Mouse (Mus musculus) gastrocnemius, postnatal 10 days (tissue): ENCODE measurements around the gene Olfr1145. TPM values are rescaled to one million over a fixed set of nuclear protein-coding genes. Genes with fewer than 3 reads are reported as not detected.

Experiments
- DNase-seq: peaks from one replicate; pipeline ENCODE4 v3.0.0; 2021; ENCODE audit warnings: mixed read lengths
- long read RNA-seq, 2 experiments: library from polyadenylated mRNA; stranded (forward); transcript quantifications; one replicate each; pipeline ENCODE4 v2.0.0; 2021
- total RNA-seq, 2 experiments: library from RNA; stranded (reverse); gene quantifications; 2 replicates each; pipeline ENCODE4 v1.2.3; 2021

Olfr1145 gene
- total RNA-seq, result not detected
- long read RNA-seq, experiment 1, result 0 reads
- long read RNA-seq, experiment 2, result 0 reads

DNA sequence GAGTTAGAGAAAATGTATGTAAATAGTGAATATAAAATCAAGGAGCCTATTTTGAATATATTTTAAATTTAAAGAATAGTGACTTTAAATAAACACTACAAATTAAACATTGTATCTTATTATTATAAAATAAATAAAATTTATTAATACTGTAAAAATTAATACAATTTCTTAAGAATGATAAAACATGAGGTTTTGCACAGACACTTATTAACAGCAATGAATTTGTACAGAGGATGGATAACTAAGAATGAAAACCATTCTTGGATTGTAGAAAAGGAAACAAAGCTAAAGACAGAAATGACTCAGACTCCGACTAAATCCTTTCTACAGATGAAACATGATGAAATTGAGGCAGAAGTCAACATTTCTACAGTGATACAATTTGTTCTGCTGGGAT lies at the start of gene Olfr1145:
TSS of gene Olfr1145 (plus strand) at position 301 of the 400 bp plus-strand sequence.
- DNase-seq, result no peak

DNA sequence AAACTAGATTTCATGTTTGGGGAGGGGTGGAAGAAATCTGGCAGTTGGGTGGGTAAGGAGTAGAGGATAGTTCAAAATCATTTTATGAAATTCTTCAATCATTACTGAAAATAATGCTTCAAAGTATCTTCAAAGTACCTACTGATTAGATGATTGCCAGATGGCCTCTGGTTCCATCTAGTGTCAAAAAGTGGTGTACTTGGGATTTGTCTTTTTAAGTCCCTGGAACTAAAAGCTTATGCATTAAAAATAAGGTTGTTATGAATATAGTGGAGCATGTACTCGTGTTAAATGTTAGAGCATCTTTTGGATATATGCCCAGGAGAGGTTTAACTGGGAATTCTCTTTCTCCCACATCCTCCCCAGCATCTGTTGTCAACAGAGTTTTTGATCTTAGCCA lies 33.5 kb upstream of the Olfr1145 start:
- no peak for DNase-seq

DNA sequence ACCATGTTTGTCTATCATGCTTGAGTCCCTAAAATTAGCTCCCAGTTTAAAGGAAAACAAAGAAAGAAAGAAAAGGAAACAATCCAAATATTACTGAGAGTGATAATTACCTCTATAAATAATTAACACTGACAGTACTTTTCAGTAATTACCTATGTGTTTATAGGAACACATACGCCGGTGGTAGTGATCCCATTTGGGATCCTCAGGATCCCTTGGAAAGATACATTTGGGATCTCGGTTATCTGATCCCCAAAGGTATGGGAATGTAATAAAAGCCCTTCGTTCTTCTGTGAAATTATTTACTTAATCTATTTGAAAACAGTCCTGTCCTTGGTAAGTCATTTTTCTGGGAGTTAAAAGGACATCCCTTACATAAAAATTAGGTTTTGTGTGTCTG lies 30.4 kb upstream of the Olfr1145 start, which contains the start of gene Olfr152:
TSS of gene Olfr152 (plus strand) at position 301 of the 400 bp plus-strand sequence.
- no peak for DNase-seq

DNA sequence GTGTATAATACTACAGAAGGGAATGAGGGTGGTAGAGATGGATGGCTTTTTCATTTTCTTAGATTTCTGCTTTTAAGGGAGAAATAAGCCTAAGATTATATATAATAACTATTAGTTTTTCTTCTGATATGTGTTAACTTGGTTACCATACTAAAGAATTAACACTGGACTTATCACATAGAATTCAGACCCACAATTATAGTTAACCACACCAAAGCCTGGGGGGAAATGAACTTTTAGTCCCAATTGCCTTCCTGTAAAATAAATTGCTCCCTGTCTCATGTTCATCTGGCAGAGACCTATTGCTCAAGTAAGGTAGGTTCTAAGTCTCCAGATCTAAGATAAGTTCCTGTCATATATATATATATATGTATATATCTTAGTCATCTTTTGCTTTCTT lies 9.3 kb upstream of the Olfr1145 start, which contains the start of gene Olfr1143:
TSS of gene Olfr1143 (plus strand) at position 301 of the 400 bp plus-strand sequence.
- DNase-seq, result no peak

DNA sequence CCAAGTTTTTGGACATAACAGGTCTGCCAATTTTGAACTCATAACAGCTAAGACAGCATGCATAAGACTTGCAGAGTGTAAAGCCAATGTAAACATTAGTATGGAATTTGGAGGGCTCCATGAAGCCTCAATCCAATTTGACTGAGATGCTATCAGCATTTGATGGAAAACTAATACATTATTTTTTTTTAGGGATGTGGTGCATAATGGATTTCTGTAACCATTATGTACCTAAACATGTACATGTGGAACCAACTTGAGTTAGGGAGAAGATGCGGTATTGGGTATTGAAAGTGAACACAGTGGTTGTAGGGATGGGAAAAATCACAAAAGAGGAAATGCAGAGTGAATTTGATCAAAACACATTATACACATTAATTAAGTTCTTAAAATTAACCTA lies 20.6 kb downstream of the Olfr1145 start, which contains the start of gene Olfr1148:
TSS of gene Olfr1148 (plus strand) at position 301 of the 400 bp plus-strand sequence.
- no peak for DNase-seq

DNA sequence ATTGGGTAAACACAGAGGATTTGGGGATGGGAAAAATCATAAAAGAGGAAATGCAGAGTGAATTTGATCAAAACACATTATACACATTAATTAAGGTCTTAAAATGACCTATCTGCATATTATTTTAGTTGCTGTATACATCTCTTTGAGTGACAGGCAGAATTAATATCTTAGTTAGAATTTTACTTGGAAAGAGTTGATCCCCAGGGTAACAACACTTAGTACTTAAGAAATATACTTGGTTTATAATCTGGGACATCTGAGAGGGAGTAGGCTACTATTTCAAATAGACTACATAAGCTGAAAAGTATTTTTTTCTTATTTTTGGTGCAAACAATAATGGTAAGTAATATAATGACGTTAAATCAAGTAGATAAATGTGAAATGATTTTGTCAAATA lies 34.1 kb downstream of the Olfr1145 start, which contains the start of gene Olfr1150-ps1:
TSS of gene Olfr1150-ps1 (plus strand) at position 301 of the 400 bp plus-strand sequence.
- no peak for DNase-seq

DNA sequence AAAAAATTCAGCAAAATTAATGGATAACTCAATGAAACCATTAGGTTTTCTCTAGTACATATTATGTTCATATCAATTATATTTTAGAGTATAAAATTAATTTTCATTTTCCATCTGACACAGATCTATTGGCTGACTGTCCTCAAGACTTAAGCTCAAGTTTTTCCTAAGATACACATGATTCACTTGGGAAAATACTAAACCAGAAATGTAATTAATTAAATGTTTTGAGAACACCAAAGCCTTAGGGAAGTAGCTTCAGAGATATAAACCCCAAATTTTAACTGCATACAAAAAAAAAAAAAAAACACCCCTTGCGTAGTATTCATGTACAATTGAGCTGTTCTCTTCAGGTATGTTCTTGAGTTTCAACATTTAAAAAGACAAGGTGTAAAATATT lies 45.9 kb downstream of the Olfr1145 start, which contains the start of gene Olfr1151:
TSS of gene Olfr1151 (plus strand) at position 301 of the 400 bp plus-strand sequence.
- DNase-seq, result no peak

Other genes starting within 250 kb of the Olfr1145 start
- gene Olfr1129, start 235.9 kb upstream of the Olfr1145 start, total RNA-seq, result not detected
- gene Olfr1130, start 203.6 kb upstream of the Olfr1145 start, total RNA-seq, result not detected
- gene Olfr1131, start 182.7 kb upstream of the Olfr1145 start, total RNA-seq, result not detected
- gene Olfr1132, start 172.3 kb upstream of the Olfr1145 start, total RNA-seq, result not detected
- gene Olfr1133, start 162.4 kb upstream of the Olfr1145 start, total RNA-seq, result not detected
- gene Olfr1134, start 151.4 kb upstream of the Olfr1145 start, total RNA-seq, result not detected
- not detected for gene Olfr1135, start 136.2 kb upstream of the Olfr1145 start, total RNA-seq
- not detected for gene Olfr1136, start 115.9 kb upstream of the Olfr1145 start, total RNA-seq
- gene Olfr1137, start 96.6 kb upstream of the Olfr1145 start, total RNA-seq, result not detected
- gene Olfr1138, start 69.8 kb upstream of the Olfr1145 start, total RNA-seq, result not detected
- gene Olfr1140, start 66.1 kb upstream of the Olfr1145 start, total RNA-seq, result not detected
- gene Olfr1141, start 55.8 kb upstream of the Olfr1145 start, total RNA-seq, result not detected
- not detected for gene Olfr152, start 30.3 kb upstream of the Olfr1145 start, total RNA-seq
- not detected for gene Olfr1143, start 9.2 kb upstream of the Olfr1145 start, total RNA-seq
- not detected for gene Olfr1148, start 20.7 kb downstream of the Olfr1145 start, total RNA-seq
- gene Olfr1150-ps1, start 34.2 kb downstream of the Olfr1145 start, total RNA-seq, result not detected
- gene Olfr1151, start 46.0 kb downstream of the Olfr1145 start, total RNA-seq, result not detected
- gene Olfr1152, start 56.7 kb downstream of the Olfr1145 start, total RNA-seq, result not detected
- not detected for gene Olfr1153, start 85.1 kb downstream of the Olfr1145 start, total RNA-seq
- not detected for gene Olfr1154, start 95.3 kb downstream of the Olfr1145 start, total RNA-seq
- not detected for gene Olfr1155, start 135.3 kb downstream of the Olfr1145 start, total RNA-seq
- not detected for gene Olfr1156, start 143.3 kb downstream of the Olfr1145 start, total RNA-seq
- not detected for gene Olfr1157, start 158.5 kb downstream of the Olfr1145 start, total RNA-seq
- not detected for gene Olfr74, start 164.8 kb downstream of the Olfr1145 start, total RNA-seq
- not detected for gene Olfr1158, start 180.3 kb downstream of the Olfr1145 start, total RNA-seq
- not detected for gene Olfr1160, start 198.4 kb downstream of the Olfr1145 start, total RNA-seq
- not detected for gene Olfr1161, start 213.0 kb downstream of the Olfr1145 start, total RNA-seq
- not detected for gene Olfr73, start 227.9 kb downstream of the Olfr1145 start, total RNA-seq
- gene Olfr1162, start 241.3 kb downstream of the Olfr1145 start, total RNA-seq, result not detected